Mouse (Mus musculus) myocyte (in vitro differentiated cells): Measurements from ENCODE around the gene Spata1. TPM values are rescaled to one million over a fixed set of nuclear protein-coding genes. Genes with fewer than 3 reads are reported as not detected.
"Not testable (repeated sequence)": the region's sequence is repeated elsewhere in the genome, so short reads cannot be mapped to it uniquely, and the experiment has no call there.

ENCODE experiments used
- H3K27me3 ChIP-seq: one replicate; pipeline ENCODE4 v1.6.1; 2011; ENCODE audit not compliant: control insufficient read depth, insufficient read depth, insufficient read length
- H3K36me3 ChIP-seq: one replicate; pipeline ENCODE4 v1.6.1; 2011; ENCODE audit not compliant: control insufficient read depth, insufficient read depth
- H3K4me2 ChIP-seq: one replicate; pipeline ENCODE4 v1.6.1; 2011; ENCODE audit warnings: low read depth, control low read depth
- H3K4me3 ChIP-seq: one replicate; pipeline ENCODE4 v1.5.1; 2011; ENCODE audit warnings: mild to moderate bottlenecking, control low read depth, moderate library complexity
- H3K79me2 ChIP-seq: one replicate; pipeline ENCODE4 v1.6.1; 2011; ENCODE audit not compliant: control insufficient read depth, insufficient read depth
- H3ac ChIP-seq: one replicate; pipeline ENCODE4 v1.6.1; 2011; ENCODE audit not compliant: control insufficient read depth, insufficient read length
- CEBPB ChIP-seq: IDR thresholded peaks from 2 replicates; pipeline ENCODE4 v1.6.1; 2011; ENCODE audit warnings: mild to moderate bottlenecking, moderate library complexity; ENCODE audit not compliant: poor library complexity, insufficient read depth, severe bottlenecking
- E2F4 ChIP-seq: IDR thresholded peaks from one replicate; pipeline ENCODE4 v1.6.1; 2011; ENCODE audit warnings: mild to moderate bottlenecking, control low read depth, moderate library complexity; ENCODE audit not compliant: insufficient read depth
- MAX ChIP-seq: IDR thresholded peaks from one replicate; pipeline ENCODE4 v1.6.1; 2011; ENCODE audit warnings: low read depth, mild to moderate bottlenecking, control low read depth
- MYOD1 ChIP-seq, 3 experiments: IDR thresholded peaks; one replicate each; pipeline ENCODE4 v1.6.1; 2011; ENCODE audit warnings: control low read depth in 2 of 3, low read depth in 2 of 3, mild to moderate bottlenecking in 2 of 3, moderate library complexity in 1 of 3; ENCODE audit not compliant: insufficient read length in 2 of 3, control insufficient read depth in 1 of 3
- MYOG ChIP-seq, 3 experiments: IDR thresholded peaks; one replicate each; pipeline ENCODE4 v1.6.1; 2011; ENCODE audit warnings: control low read depth in 2 of 3, low read depth in 2 of 3, mild to moderate bottlenecking in 2 of 3; ENCODE audit not compliant: insufficient read length in 2 of 3, control insufficient read depth in 1 of 3, insufficient read depth in 1 of 3
- POLR2A ChIP-seq: IDR thresholded peaks from one replicate; pipeline ENCODE4 v1.6.1; 2011; ENCODE audit warnings: low read depth, mild to moderate bottlenecking, control low read depth, moderate library complexity; ENCODE audit not compliant: insufficient read length
- POLR2AphosphoS2 ChIP-seq: IDR thresholded peaks from one replicate; pipeline ENCODE4 v1.6.1; 2011; ENCODE audit warnings: low read depth, control low read depth; ENCODE audit not compliant: insufficient read length
- REST ChIP-seq: IDR thresholded peaks from one replicate; pipeline ENCODE4 v1.6.1; 2011; ENCODE audit warnings: mild to moderate bottlenecking, control low read depth, moderate library complexity; ENCODE audit not compliant: insufficient read depth, insufficient read length
- SRF ChIP-seq: IDR thresholded peaks from one replicate; pipeline ENCODE4 v1.6.1; 2011; ENCODE audit warnings: low read depth; ENCODE audit not compliant: control insufficient read depth, insufficient read length
- TCF12 ChIP-seq: IDR thresholded peaks from one replicate; pipeline ENCODE4 v1.6.1; 2011; ENCODE audit warnings: mild to moderate bottlenecking, control low read depth; ENCODE audit not compliant: poor library complexity, insufficient read depth, severe bottlenecking
- TCF3 ChIP-seq: IDR thresholded peaks from one replicate; pipeline ENCODE4 v1.6.1; 2011; ENCODE audit warnings: low read depth, control low read depth; ENCODE audit not compliant: insufficient read length
- USF1 ChIP-seq: IDR thresholded peaks from one replicate; pipeline ENCODE4 v1.6.1; 2011; ENCODE audit warnings: low read depth, mild to moderate bottlenecking, control low read depth, moderate library complexity
- polyA plus RNA-seq: library from polyadenylated mRNA; unstranded; fragments of >200 nt; fragmentation: generic; extraction: Trizol; gene quantifications from one replicate; pipeline ENCODE4 v1.2.1, GENCODE M21; 2012; ENCODE audit warnings: missing spikeins

Gene Spata1
- polyA plus RNA-seq, 1 experiment, result 1.0 TPM

DNA sequence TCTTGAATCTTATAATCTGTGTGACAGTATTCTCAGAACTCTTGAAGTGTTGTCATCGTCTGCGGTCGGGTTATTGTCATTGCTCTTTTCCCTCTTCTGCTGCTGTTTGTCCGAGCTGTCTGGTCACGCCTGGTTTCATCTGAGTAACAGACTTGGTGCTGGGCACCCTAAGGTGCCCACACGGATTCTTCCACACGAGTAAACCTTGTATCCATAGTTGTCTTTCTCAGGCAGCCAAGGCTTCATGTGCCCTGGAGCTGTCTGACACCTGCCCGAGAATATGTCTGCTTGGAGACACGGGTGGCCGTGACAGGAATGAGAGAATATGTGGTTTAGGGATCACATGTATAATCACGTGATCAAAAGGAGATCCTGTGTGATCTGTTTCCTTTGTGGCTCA lies 64.0 kb downstream of the Spata1 start:
- Histone ChIP-seq H3K4me2 (no peak overlapping the region), H3K4me3 (no peak overlapping the region), H3ac (no peak overlapping the region), H3K27me3 (no peaks in the 10 kb centered on the region), H3K36me3 (peaks cover 2% of the 10 kb centered on the region), H3K79me2 (no peaks in the 10 kb centered on the region)
- TF ChIP-seq E2F4 (no peak), MYOD1 (IDR thresholded peaks at IDR 0.05; ENCODE audit: control insufficient read depth in 1 of 3, insufficient read length in 2 of 3, low read depth in 2 of 3) (no peak), POLR2AphosphoS2 (no peak), TCF3 (no peak), REST (no peak), MYOG (IDR thresholded peaks at IDR 0.05; ENCODE audit: control insufficient read depth in 1 of 3, insufficient read depth in 1 of 3, insufficient read length in 2 of 3, low read depth in 2 of 3) (no peak)

GRCm38 (mm10) chr3:146434686-146435085 lies 64.9 kb downstream of the Spata1 start:
- Histone ChIP-seq H3K4me3 (no peak overlapping the region), H3K4me2 (no peak overlapping the region), H3K79me2 (no peaks in the 10 kb centered on the region), H3K27me3 (no peaks in the 10 kb centered on the region), H3ac (no peak overlapping the region), H3K36me3 (peaks cover 2% of the 10 kb centered on the region)
- TF ChIP-seq MYOG (IDR thresholded peaks at IDR 0.05; ENCODE audit: control insufficient read depth in 1 of 3, insufficient read depth in 1 of 3, insufficient read length in 2 of 3, low read depth in 2 of 3), result no peak
- TF ChIP-seq POLR2AphosphoS2, result no peak
- TF ChIP-seq REST, result no peak
- no peak for TF ChIP-seq MYOD1 (IDR thresholded peaks at IDR 0.05; ENCODE audit: control insufficient read depth in 1 of 3, insufficient read length in 2 of 3, low read depth in 2 of 3)
- TF ChIP-seq SRF, result no peak
- no peak for TF ChIP-seq USF1
- no peak for TF ChIP-seq E2F4

GRCm38 (mm10) chr3:146433681-146434350 lies 65.7 kb downstream of the Spata1 start:
- Histone ChIP-seq H3K4me3 (no peak overlapping the region), H3K36me3 (peaks cover 2% of the 10 kb centered on the region), H3K79me2 (no peaks in the 10 kb centered on the region), H3ac (no peak overlapping the region), H3K27me3 (no peaks in the 10 kb centered on the region), H3K4me2 (no peak overlapping the region)
- TF ChIP-seq SRF (no peak), E2F4 (no peak), REST (no peak), MAX (no peak), POLR2A (no peak), TCF3 (no peak), CEBPB (no peak), TCF12 (no peak), POLR2AphosphoS2 (no peak), MYOD1 (IDR thresholded peaks at IDR 0.05; ENCODE audit: control insufficient read depth in 1 of 3, insufficient read length in 2 of 3, low read depth in 2 of 3) (no peak), USF1 (no peak), MYOG (IDR thresholded peaks at IDR 0.05; ENCODE audit: control insufficient read depth in 1 of 3, insufficient read depth in 1 of 3, insufficient read length in 2 of 3, low read depth in 2 of 3) (no peak)

DNA sequence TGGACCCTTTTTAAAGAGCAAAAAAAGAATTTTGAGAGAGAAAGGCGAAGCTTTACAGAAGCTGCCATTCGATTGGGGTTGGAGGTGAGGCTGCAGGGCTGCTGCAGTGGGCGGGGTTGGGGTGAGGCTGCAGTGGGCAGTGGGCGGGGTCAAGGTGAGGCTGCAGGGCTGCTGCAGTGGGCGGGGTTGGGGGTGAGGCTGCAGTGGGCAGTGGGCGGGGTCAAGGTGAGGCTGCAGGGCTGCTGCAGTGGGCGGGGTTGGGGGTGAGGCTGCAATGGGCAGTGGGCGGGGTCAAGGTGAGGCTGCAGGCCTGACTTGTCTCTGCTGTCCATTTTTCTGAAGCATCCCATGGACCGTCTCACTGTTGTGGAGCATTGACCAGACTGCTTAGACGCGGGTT lies 66.5 kb downstream of the Spata1 start:
- H3K4me2 ChIP-seq, H3K36me3 ChIP-seq, H3K79me2 ChIP-seq, H3K27me3 ChIP-seq, H3ac ChIP-seq, H3K4me3 ChIP-seq: not testable (repeated sequence)

- no peak overlapping the region for H3K4me3 ChIP-seq
- H3K4me2 ChIP-seq, result no peak overlapping the region
- H3K27me3 ChIP-seq, result no peaks in the 10 kb centered on the region
- TF ChIP-seq MAX, result no peak
- H3K36me3 ChIP-seq, result no peaks in the 10 kb centered on the region
- no peaks in the 10 kb centered on the region for H3K79me2 ChIP-seq
- no peak overlapping the region for H3ac ChIP-seq
Observed at GRCm38 (mm10) chr3:146426489-146426888, 73.1 kb downstream of the Spata1 start.

DNA sequence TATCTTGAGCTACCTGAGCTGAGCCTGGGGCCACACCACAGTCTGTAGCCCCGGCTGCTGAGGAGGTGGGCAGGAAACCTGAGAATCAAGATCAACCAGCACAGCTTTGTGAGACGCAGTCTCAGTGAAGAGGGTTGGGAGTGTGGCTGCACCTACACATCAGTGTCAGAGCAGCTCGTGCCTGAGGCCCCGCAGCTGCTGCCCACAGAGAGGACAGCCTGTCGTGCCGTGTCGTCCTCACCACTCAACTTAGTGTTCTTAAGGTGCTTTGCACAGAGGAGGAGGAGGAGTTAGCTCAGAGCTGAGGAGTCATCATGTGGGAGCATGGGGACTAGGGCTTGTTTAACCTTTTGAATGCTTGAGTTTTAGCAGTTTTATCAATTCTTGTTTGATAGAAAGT lies 73.7 kb downstream of the Spata1 start:
- no peaks in the 10 kb centered on the region for H3K36me3 ChIP-seq
- TF ChIP-seq MAX (no peak), TCF3 (no peak), REST (no peak), E2F4 (no peak), MYOG (IDR thresholded peaks at IDR 0.05; ENCODE audit: control insufficient read depth in 1 of 3, insufficient read depth in 1 of 3, insufficient read length in 2 of 3, low read depth in 2 of 3) (no peak), TCF12 (no peak), USF1 (no peak), POLR2A (no peak), CEBPB (no peak), MYOD1 (IDR thresholded peaks at IDR 0.05; ENCODE audit: control insufficient read depth in 1 of 3, insufficient read length in 2 of 3, low read depth in 2 of 3) (no peak), SRF (no peak), POLR2AphosphoS2 (no peak)
- H3K4me3 ChIP-seq, result no peak overlapping the region
- H3K27me3 ChIP-seq, result no peaks in the 10 kb centered on the region
- H3K79me2 ChIP-seq, result no peaks in the 10 kb centered on the region
- H3K4me2 ChIP-seq, result no peak overlapping the region
- no peak overlapping the region for H3ac ChIP-seq
